9 mouse cellular contexts compared by ENCODE assay signal in the genomic region with DNA sequence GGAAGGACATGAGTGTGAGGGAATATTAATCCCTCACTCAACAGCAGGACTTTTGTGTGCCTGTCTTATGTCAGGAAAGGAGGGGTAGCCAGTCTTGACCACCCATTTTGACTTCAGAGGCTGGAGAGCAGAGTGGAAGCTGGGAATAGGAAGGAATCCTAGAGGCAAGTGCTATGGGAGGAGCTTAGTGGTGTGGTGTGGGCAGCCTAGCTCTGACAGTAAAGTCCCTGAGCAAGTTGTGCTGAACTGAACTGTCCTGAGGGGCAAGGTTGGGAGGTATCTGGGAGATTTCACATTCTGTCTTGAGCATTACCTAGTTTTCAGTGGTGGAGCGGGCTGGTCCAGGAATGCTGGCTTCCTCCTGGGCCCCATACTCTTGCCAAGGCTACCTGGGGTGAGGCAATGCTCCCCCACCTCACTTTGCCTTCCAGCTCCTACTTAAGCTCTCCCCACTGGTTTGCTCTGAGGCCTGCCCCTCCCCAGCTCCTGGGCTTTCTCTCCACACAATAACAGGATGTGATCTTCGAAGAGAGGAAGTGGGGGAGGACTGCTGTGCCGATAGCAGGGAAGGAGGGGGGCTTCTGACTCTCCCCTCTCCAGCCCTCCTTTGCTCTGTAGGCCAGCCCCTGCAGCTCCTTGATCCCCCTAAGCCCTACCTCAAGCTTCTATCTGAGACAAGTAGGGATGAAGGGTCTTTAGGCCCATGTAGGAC. TPM values are rescaled to one million over a fixed set of nuclear protein-coding genes. Genes with fewer than 3 reads are reported as not detected.
A peak's percentile ranks its signal among the peaks of the same experiment; 100 is the strongest.
DNase-seq lines count a peak whose midpoint lies in the region; ATAC-seq and TF ChIP-seq lines count a peak whose summit lies in the region.
"Had no signal": no experiment of that assay in that cellular context is flagged by ENCODE, and none has a peak within 500 bp of the region (broad histone marks: within the 10 kb centered on the region; RNA-seq: fewer than 3 reads in every experiment).

No protein-coding gene starts in this region.

- H3K4me1 ChIP-seq in heart, embryonic 12.5 days (replicated peaks): peaks cover 27% of the 10 kb centered on the region
- H3K4me1 ChIP-seq in liver, embryonic 11.5 days (replicated peaks; ENCODE audit: control insufficient read depth, insufficient read depth, low read length): peaks cover 24% of the 10 kb centered on the region
- H3K4me1 ChIP-seq in thymus, adult 2 months (replicated peaks; ENCODE audit: control insufficient read depth, insufficient read depth, low read length): peaks cover 14% of the 10 kb centered on the region
- H3K4me1 ChIP-seq: embryonic facial prominence, embryonic 13.5 days had no signal

- no peaks in the 10 kb centered on the region for H3K36me3 ChIP-seq in heart, embryonic 12.5 days
- no peaks in the 10 kb centered on the region for H3K36me3 ChIP-seq in liver, embryonic 11.5 days (ENCODE audit: control insufficient read depth, insufficient read depth, low read length)
- no peaks in the 10 kb centered on the region for H3K36me3 ChIP-seq in thymus, adult 2 months (ENCODE audit: control insufficient read depth, insufficient read depth, low read length)
- H3K36me3 ChIP-seq: embryonic facial prominence, embryonic 13.5 days had no signal

- no peaks in the 10 kb centered on the region for H3K9me3 ChIP-seq in heart, embryonic 12.5 days (replicated peaks)
- no peaks in the 10 kb centered on the region for H3K9me3 ChIP-seq in liver, embryonic 11.5 days (ENCODE audit: control insufficient read depth, low read length)
- H3K9me3 ChIP-seq: embryonic facial prominence, embryonic 13.5 days had no signal

- H3K27me3 ChIP-seq in heart, embryonic 12.5 days (replicated peaks): peaks cover 20% of the 10 kb centered on the region
- H3K27me3 ChIP-seq in liver, embryonic 11.5 days (replicated peaks; ENCODE audit: control insufficient read depth, insufficient read depth, low read length): no peaks in the 10 kb centered on the region
- H3K27me3 ChIP-seq in thymus, adult 2 months (ENCODE audit: control insufficient read depth, insufficient read depth, low read length): no peaks in the 10 kb centered on the region
- H3K27me3 ChIP-seq: embryonic facial prominence, embryonic 13.5 days had no signal

- peak; percentile 10 for DNase-seq in kidney, adult 18-20 months
- DNase-seq in kidney, adult 11 months: no peak
- DNase-seq in liver, embryonic 11.5 days (ENCODE audit: low spot score): no peak
- peak; percentile 44 for DNase-seq in thymus, adult 2 months
- DNase-seq in right cerebral cortex, postnatal 14 days: no peak
- DNase-seq in cerebellum, postnatal 25 days: no peak
- no peak for DNase-seq in urinary bladder, postnatal 36 days (ENCODE audit: low spot score in 2 of 2)

- 28% methylated on average over 3 of the region's 3 CpGs for WGBS in heart, embryonic 12.5 days
- 32% methylated on average over 3 of the region's 3 CpGs for WGBS in liver, embryonic 11.5 days
- WGBS in thymus, adult 2 months: 27% methylated on average over 3 of the region's 3 CpGs

- H3K4me3 ChIP-seq in heart, embryonic 12.5 days: no peak overlapping the region
- H3K4me3 ChIP-seq in liver, embryonic 11.5 days (ENCODE audit: low read depth, low read length): no peak overlapping the region
- H3K4me3 ChIP-seq in thymus, adult 2 months (ENCODE audit: control insufficient read depth, insufficient read depth, low read length): no peak overlapping the region
- H3K4me3 ChIP-seq: embryonic facial prominence, embryonic 13.5 days had no signal

- TF ChIP-seq CTCF in thymus, adult 2 months (IDR thresholded peaks at IDR 0.05; ENCODE audit: borderline replicate concordance, control insufficient read depth, extremely low read depth, insufficient read depth, low read length, poor library complexity): no peak

- TF ChIP-seq POLR2A in thymus, adult 2 months (IDR thresholded peaks at IDR 0.05; ENCODE audit: control insufficient read depth, extremely low read depth, insufficient read depth, low read length, poor library complexity): no peak

- no peak overlapping the region for H3K4me2 ChIP-seq in heart, embryonic 12.5 days
- H3K4me2 ChIP-seq in liver, embryonic 11.5 days: no peak overlapping the region
- H3K4me2 ChIP-seq: embryonic facial prominence, embryonic 13.5 days had no signal

- H3K27ac ChIP-seq in heart, embryonic 12.5 days (ENCODE audit: poor library complexity, severe bottlenecking): peak overlapping the region; percentile 56
- peak overlapping the region; percentile 57 for H3K27ac ChIP-seq in liver, embryonic 11.5 days (ENCODE audit: low read depth, low read length)
- peak overlapping the region; percentile 12 for H3K27ac ChIP-seq in thymus, adult 2 months (ENCODE audit: control insufficient read depth, insufficient read depth, low read length)
- H3K27ac ChIP-seq: embryonic facial prominence, embryonic 13.5 days had no signal

- no peak overlapping the region for H3K9ac ChIP-seq in heart, embryonic 12.5 days
- no peak overlapping the region for H3K9ac ChIP-seq in liver, embryonic 11.5 days (ENCODE audit: low read depth, low read length)
- H3K9ac ChIP-seq: embryonic facial prominence, embryonic 13.5 days had no signal

- ATAC-seq in heart, embryonic 12.5 days (ENCODE audit: insufficient number of reproducible peaks, low FRiP score): peak; percentile 72
- ATAC-seq in liver, embryonic 11.5 days (replicated peaks; ENCODE audit: low FRiP score): peak; percentile 44; the same call in 1 of the 2 replicates

RNA-seq across cellular contexts. Expression of a gene that starts 13.1 kb away (rescaled TPM):
- 38.8 and 39.2 TPM in 2 replicates for polyA plus RNA-seq in heart, embryonic 12.5 days (2016; fragmentation: Nextera tagmentation; extraction: Ambion mirVana)
- 24.2 and 25.8 TPM in 2 replicates for polyA plus RNA-seq in liver, embryonic 11.5 days (2014; fragmentation: Nextera tagmentation; extraction: Ambion mirVana)
- polyA plus RNA-seq in thymus, adult 2 months (2012; rRNA removed): 14.7 and 15.2 TPM in 2 replicates

RNA-seq across cellular contexts. Expression of a gene that starts 19.1 kb away (rescaled TPM):
- polyA plus RNA-seq in heart, embryonic 12.5 days (2016; fragmentation: Nextera tagmentation; extraction: Ambion mirVana): 6.9 and 8.3 TPM in 2 replicates
- polyA plus RNA-seq in liver, embryonic 11.5 days (2014; fragmentation: Nextera tagmentation; extraction: Ambion mirVana): 42.7 and 47.6 TPM in 2 replicates
- polyA plus RNA-seq in thymus, adult 2 months (2012; rRNA removed): 0.89 and 0.94 TPM in 2 replicates

RNA-seq across cellular contexts. Expression of a gene that starts 58.7 kb away (rescaled TPM):
- 0.10 TPM in 1 of 2 replicates, not detected in the other for polyA plus RNA-seq in heart, embryonic 12.5 days (2016; fragmentation: Nextera tagmentation; extraction: Ambion mirVana)
- polyA plus RNA-seq in liver, embryonic 11.5 days (2014; fragmentation: Nextera tagmentation; extraction: Ambion mirVana): 0.29 and 0.30 TPM in 2 replicates
- not detected in 2 replicates for polyA plus RNA-seq in thymus, adult 2 months (2012; rRNA removed)

Comparison
In these comparisons a context has a peak if more than half of its experiments do, and no peak if none do; other contexts are left out.
1. DNase-seq: peak in kidney, adult 18-20 months (single experiment) and thymus, adult 2 months (single experiment); none in kidney, adult 11 months (single experiment), liver, embryonic 11.5 days (single experiment), right cerebral cortex, postnatal 14 days (single experiment), cerebellum, postnatal 25 days (0 of 2) and urinary bladder, postnatal 36 days (0 of 2).
2. Peak in every context shown above with its lines, with median percentiles within 50 percentile points of each other: H3K27ac ChIP-seq.